Mouse (Mus musculus) embryonic facial prominence, embryonic 11.5 days (tissue): ENCODE measurements around the gene Olfr806. TPM values are rescaled to one million over a fixed set of nuclear protein-coding genes. Genes with fewer than 3 reads are reported as not detected.

Experiments used
- ATAC-seq: fragments of 200-750 bp; cut with Nextera tagmentation; replicated peaks from 2 replicates; pipeline ENCODE4 v1.8.0; 2017; ENCODE audit warnings: low read depth; ENCODE audit not compliant: insufficient number of reproducible peaks, low FRiP score, low TSS enrichment
- DNase-seq: peaks from one replicate; pipeline ENCODE4 v3.0.0-alpha.2; 2015; ENCODE audit warnings: low spot score
- H3K27ac ChIP-seq: fragments of 300-500 bp; sonication (generic); replicated peaks from 2 replicates; pipeline ENCODE4 v1.5.1; 2014; ENCODE audit warnings: mild to moderate bottlenecking, low read depth, low read length, control low read depth
- H3K27me3 ChIP-seq: fragments of 300-500 bp; sonication (generic); 2 replicates; pipeline ENCODE4 v1.6.1; 2014; ENCODE audit warnings: mild to moderate bottlenecking, low read length, moderate library complexity, mixed read lengths; ENCODE audit not compliant: control insufficient read depth, insufficient read depth
- H3K36me3 ChIP-seq: fragments of 300-500 bp; sonication (generic); replicated peaks from 2 replicates; pipeline ENCODE4 v1.6.1; 2014; ENCODE audit warnings: low read depth, mild to moderate bottlenecking, low read length, moderate library complexity, mixed read lengths; ENCODE audit not compliant: control insufficient read depth, insufficient read depth
- H3K4me1 ChIP-seq: fragments of 300-500 bp; sonication (generic); 2 replicates; pipeline ENCODE4 v1.6.1; 2014; ENCODE audit warnings: low read length, mixed read lengths; ENCODE audit not compliant: control insufficient read depth, insufficient read depth
- H3K4me2 ChIP-seq: fragments of 300-500 bp; sonication (generic); 2 replicates; pipeline ENCODE4 v1.6.1; 2014; ENCODE audit warnings: low read depth, mild to moderate bottlenecking, control low read depth, low read length, moderate library complexity
- H3K4me3 ChIP-seq: fragments of 300-500 bp; sonication (generic); 2 replicates; pipeline ENCODE4 v1.5.1; 2014; ENCODE audit warnings: low read depth, low read length, control low read depth
- H3K9ac ChIP-seq: fragments of 300-500 bp; sonication (generic); replicated peaks from 2 replicates; pipeline ENCODE4 v1.6.1; 2014; ENCODE audit warnings: mild to moderate bottlenecking, control low read depth, low read length
- H3K9me3 ChIP-seq: fragments of 300-500 bp; sonication (generic); replicated peaks from 2 replicates; pipeline ENCODE4 v1.6.1; 2016; ENCODE audit warnings: mild to moderate bottlenecking, low read length, inconsistent platforms, mixed read lengths; ENCODE audit not compliant: control insufficient read depth
- WGBS: fragments of 180-500 bp; shearing (Covaris S2); extraction: QIAGEN DNeasy Blood & Tissue Kit; methylation state at CpG from one replicate; pipeline ENCODE4 v1.1.7; 2014; 5-methylcytosine and 5-hydroxymethylcytosine counted together
- polyA plus RNA-seq: library from polyadenylated mRNA; unstranded; fragments of >200 nt; fragmentation: Nextera tagmentation; extraction: Ambion mirVana; gene quantifications from 2 replicates; pipeline ENCODE4 v1.2.1, GENCODE M21; 2014

The Olfr806 gene
- not detected in 2 replicates for polyA plus RNA-seq

- Histone ChIP-seq H3K4me1 (no peaks in the 10 kb centered on the region), H3K4me3 (no peak within 1 kb of the TSS), H3K9me3 (no peaks in the 10 kb centered on the region), H3K27ac (no peak within 1 kb of the TSS), H3K9ac (no peak within 1 kb of the TSS), H3K4me2 (no peak within 1 kb of the TSS), H3K27me3 (no peaks in the 10 kb centered on the region), H3K36me3 (no peaks in the 10 kb centered on the region)
- DNase-seq = no peak
- no peak for ATAC-seq
Measured at GRCm38 (mm10) chr10:129741821-129742220, at the start of gene Olfr806. Gene Olfr806, minus strand, starts transcription at chr10:129741921.

GRCm38 (mm10) chr10:129778123-129778522 is 36.4 kb upstream of the Olfr806 start:
- no peak overlapping the region for H3K4me3 ChIP-seq
- ATAC-seq (no peak), DNase-seq (no peak)
- H3K27ac ChIP-seq = no peak overlapping the region
- no peaks in the 10 kb centered on the region for H3K9me3 ChIP-seq
- no peaks in the 10 kb centered on the region for H3K36me3 ChIP-seq
- no peak overlapping the region for H3K4me2 ChIP-seq
- no peak overlapping the region for H3K9ac ChIP-seq
- no peaks in the 10 kb centered on the region for H3K4me1 ChIP-seq
- no peaks in the 10 kb centered on the region for H3K27me3 ChIP-seq

- Histone ChIP-seq H3K9ac (no peak within 1 kb of the TSS), H3K4me2 (no peak within 1 kb of the TSS), H3K4me3 (no peak within 1 kb of the TSS), H3K4me1 (no peaks in the 10 kb centered on the region), H3K27ac (no peak within 1 kb of the TSS), H3K9me3 (no peaks in the 10 kb centered on the region), H3K36me3 (no peaks in the 10 kb centered on the region), H3K27me3 (no peaks in the 10 kb centered on the region)
- DNase-seq (no peak), ATAC-seq (no peak)
Measured at GRCm38 (mm10) chr10:129774338-129774737, 32.6 kb upstream of the Olfr806 start, which contains the start of gene Olfr809. Gene Olfr809, plus strand, starts transcription at chr10:129774638.

- Histone ChIP-seq H3K9me3 (no peaks in the 10 kb centered on the region), H3K4me3 (no peak within 1 kb of the TSS), H3K4me2 (no peak within 1 kb of the TSS), H3K9ac (no peak within 1 kb of the TSS), H3K27ac (no peak within 1 kb of the TSS), H3K36me3 (no peaks in the 10 kb centered on the region), H3K4me1 (no peaks in the 10 kb centered on the region), H3K27me3 (no peaks in the 10 kb centered on the region)
- ATAC-seq = no peak
- no peak for DNase-seq
- WGBS = 95% methylated on average over 1 of the region's 1 CpGs
Measured at GRCm38 (mm10) chr10:129765182-129765581, 23.5 kb upstream of the Olfr806 start, which contains the start of gene Olfr808. Gene Olfr808, plus strand, starts transcription at chr10:129765482.

GRCm38 (mm10) chr10:129757693-129758092 is 16.0 kb upstream of the Olfr806 start, which contains the start of gene Olfr807:
Gene Olfr807, minus strand, starts transcription at chr10:129757793.
- Histone ChIP-seq H3K9ac (no peak within 1 kb of the TSS), H3K4me2 (no peak within 1 kb of the TSS), H3K4me1 (no peaks in the 10 kb centered on the region), H3K36me3 (no peaks in the 10 kb centered on the region), H3K9me3 (no peaks in the 10 kb centered on the region), H3K27me3 (no peaks in the 10 kb centered on the region), H3K27ac (no peak within 1 kb of the TSS), H3K4me3 (no peak within 1 kb of the TSS)
- ATAC-seq = no peak
- 88% methylated on average over 1 of the region's 1 CpGs for WGBS
- no peak for DNase-seq

- Histone ChIP-seq H3K4me1 (no peaks in the 10 kb centered on the region), H3K4me2 (no peak within 1 kb of the TSS), H3K4me3 (no peak within 1 kb of the TSS), H3K27ac (no peak within 1 kb of the TSS), H3K36me3 (no peaks in the 10 kb centered on the region), H3K9ac (no peak within 1 kb of the TSS), H3K9me3 (no peaks in the 10 kb centered on the region), H3K27me3 (no peaks in the 10 kb centered on the region)
- WGBS = 93% methylated on average over 2 of the region's 2 CpGs
- ATAC-seq (no peak), DNase-seq (no peak)
Measured at GRCm38 (mm10) chr10:129729275-129729674, 12.4 kb downstream of the Olfr806 start, which contains the start of gene Olfr805. Gene Olfr805, minus strand, starts transcription at chr10:129729375.

- Histone ChIP-seq H3K36me3 (no peaks in the 10 kb centered on the region), H3K4me1 (no peaks in the 10 kb centered on the region), H3K27me3 (no peaks in the 10 kb centered on the region), H3K4me3 (no peak within 1 kb of the TSS), H3K4me2 (no peak within 1 kb of the TSS), H3K9me3 (no peaks in the 10 kb centered on the region), H3K27ac (no peak within 1 kb of the TSS), H3K9ac (no peak within 1 kb of the TSS)
- no peak for ATAC-seq
- no peak for DNase-seq
Measured at GRCm38 (mm10) chr10:129702910-129703309, 38.8 kb downstream of the Olfr806 start, which contains the start of gene Olfr804. Gene Olfr804, plus strand, starts transcription at chr10:129703210.

- no peaks in the 10 kb centered on the region for H3K4me1 ChIP-seq
- no peak for DNase-seq
Measured at GRCm38 (mm10) chr10:129694186-129694585, 47.5 kb downstream of the Olfr806 start, which contains the start of gene Olfr803. Gene Olfr803, minus strand, starts transcription at chr10:129694286.

More at GRCm38 (mm10) chr10:129694186-129694585, 47.5 kb downstream of the Olfr806 start, which contains the start of gene Olfr803:
- ATAC-seq = no peak
- WGBS = 80% methylated on average over 2 of the region's 2 CpGs
- Histone ChIP-seq H3K4me3 (no peak within 1 kb of the TSS), H3K36me3 (no peaks in the 10 kb centered on the region), H3K9me3 (no peaks in the 10 kb centered on the region), H3K4me2 (no peak within 1 kb of the TSS), H3K27me3 (no peaks in the 10 kb centered on the region), H3K9ac (no peak within 1 kb of the TSS), H3K27ac (no peak within 1 kb of the TSS)
